Mouse (Mus musculus): ENCODE measurements at regions not wholly inside any gene's neighbourhood (a gene's known extent, or its start where the extent isn't known, plus 50 kb on each side); places are given as distances from the start of the nearest gene placed in this dataset.

GRCm38 (mm10) chrX:153625232-153625631 is 66.8 kb downstream of the Cypt3 start:
- no peak for TF ChIP-seq CTCF (IDR thresholded peaks at IDR 0.05; ENCODE audit: low read depth)
- TF ChIP-seq EP300 (optimal IDR thresholded peaks at IDR 0.05) = no peak
